Mouse (Mus musculus) stomach, embryonic 16.5 days (tissue): Measurements from ENCODE around the gene Lpp. TPM values are rescaled to one million over a fixed set of nuclear protein-coding genes. Genes with fewer than 3 reads are reported as not detected.

Experiments used
- ATAC-seq: fragments of 200-750 bp; cut with Nextera tagmentation; 2 replicates; pipeline ENCODE4 v1.8.0; 2017; ENCODE audit warnings: moderate number of reproducible peaks, moderate TSS enrichment; ENCODE audit not compliant: insufficient read depth, low FRiP score
- H3K27ac ChIP-seq: fragments of 300-500 bp; sonication (generic); 2 replicates; pipeline ENCODE4 v1.5.1; 2014; ENCODE audit warnings: low read length
- H3K27me3 ChIP-seq: fragments of 300-500 bp; sonication (generic); 2 replicates; pipeline ENCODE4 v1.6.1; 2014; ENCODE audit warnings: low read length, control low read depth, mixed read lengths; ENCODE audit not compliant: control insufficient read depth, insufficient read depth
- H3K36me3 ChIP-seq: fragments of 300-500 bp; sonication (generic); 2 replicates; pipeline ENCODE4 v1.6.1; 2014; ENCODE audit warnings: low read length; ENCODE audit not compliant: control insufficient read depth, insufficient read depth
- H3K4me1 ChIP-seq: fragments of 300-500 bp; sonication (generic); 2 replicates; pipeline ENCODE4 v1.6.1; 2014; ENCODE audit warnings: low read length, control low read depth, mixed read lengths; ENCODE audit not compliant: control insufficient read depth, insufficient read depth
- H3K4me2 ChIP-seq: fragments of 300-500 bp; sonication (generic); 2 replicates; pipeline ENCODE4 v1.6.1; 2014; ENCODE audit warnings: low read depth, low read length, mixed read lengths
- H3K4me3 ChIP-seq: fragments of 300-500 bp; sonication (generic); replicated peaks from 2 replicates; pipeline ENCODE4 v1.5.1; 2014; ENCODE audit warnings: mild to moderate bottlenecking, low read length
- H3K9ac ChIP-seq: fragments of 300-500 bp; sonication (generic); 2 replicates; pipeline ENCODE4 v1.6.1; 2014; ENCODE audit warnings: low read length
- H3K9me3 ChIP-seq: fragments of 300-500 bp; sonication (generic); replicated peaks from 2 replicates; pipeline ENCODE4 v1.6.1; 2016; ENCODE audit warnings: low read length, control low read depth; ENCODE audit not compliant: control insufficient read depth
- WGBS: fragments of 180-500 bp; shearing (Covaris S2); extraction: QIAGEN DNeasy Blood & Tissue Kit; methylation state at CpG from one replicate; pipeline ENCODE4 v1.1.7; 2014; 5-methylcytosine and 5-hydroxymethylcytosine counted together
- polyA plus RNA-seq: library from polyadenylated mRNA; unstranded; fragments of >200 nt; fragmentation: Nextera tagmentation; extraction: Ambion mirVana; gene quantifications from 2 replicates; pipeline ENCODE4 v1.2.1, GENCODE M21; 2015

Gene Lpp
- polyA plus RNA-seq, 1 experiment from 2014 or later = 79.4 TPM

DNA sequence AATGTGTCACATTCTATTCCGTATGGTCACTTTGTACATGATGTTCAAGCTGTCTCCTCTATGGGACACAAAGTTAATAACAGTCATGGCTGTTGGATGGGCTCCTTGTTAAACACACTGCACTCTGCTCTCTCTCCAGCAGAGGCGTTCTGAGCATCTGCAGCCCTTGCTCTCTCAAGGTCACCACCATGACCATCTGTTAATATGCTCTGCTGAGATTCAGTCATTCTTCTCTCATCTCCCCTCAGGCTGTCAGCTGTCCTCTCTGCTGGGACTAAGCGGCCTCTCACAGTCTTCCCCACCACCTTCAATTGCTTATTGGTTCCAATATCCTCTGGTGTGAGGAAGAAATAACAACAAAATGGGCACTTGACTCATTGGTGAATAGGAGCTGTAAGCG is 425.8 kb downstream of the Lpp start:
- no peak overlapping the region for H3K4me3 ChIP-seq
- 71% methylated on average over 4 of the region's 4 CpGs for WGBS

DNA sequence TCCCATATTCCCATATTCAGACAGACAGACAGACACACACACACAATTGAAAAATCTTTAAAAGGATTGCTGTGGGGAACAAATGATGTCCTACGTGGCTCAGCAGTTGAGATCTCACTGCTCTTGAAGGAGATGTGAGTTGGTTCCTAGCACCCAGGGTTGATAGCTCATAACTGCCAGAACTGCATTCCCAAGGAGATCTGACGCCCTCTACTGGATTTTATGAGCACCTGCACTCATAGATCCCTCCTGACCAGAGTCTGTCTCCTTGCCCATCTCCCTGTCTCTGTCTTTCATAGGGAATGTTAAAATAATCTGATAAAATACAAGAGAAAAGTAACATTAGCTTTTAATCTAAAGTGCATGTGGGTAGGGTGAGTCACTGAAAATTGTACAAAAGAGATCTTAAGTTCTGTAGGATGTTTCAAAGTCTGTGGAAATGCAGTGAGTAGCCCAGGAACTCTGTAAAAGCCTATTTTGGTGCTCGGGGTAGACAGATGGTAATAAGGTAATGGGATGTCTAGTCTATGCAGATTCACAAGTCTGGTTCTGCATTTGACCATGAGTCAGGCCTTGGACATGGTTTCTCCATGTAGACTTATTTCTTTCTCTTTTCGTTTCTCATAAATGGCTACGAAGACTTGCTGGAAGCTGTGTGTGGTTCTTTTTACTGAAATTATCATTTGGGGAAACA is 429.0 kb downstream of the Lpp start:
- H3K27ac ChIP-seq = no peak overlapping the region
- 88% methylated on average over 5 of the region's 5 CpGs for WGBS

More for the DNA sequence above, 425.8 kb downstream of the Lpp start:
- H3K9ac ChIP-seq = no peak overlapping the region
- H3K4me1 ChIP-seq = no peaks in the 10 kb centered on the region
- H3K36me3 ChIP-seq = no peaks in the 10 kb centered on the region
- H3K27ac ChIP-seq = no peak overlapping the region
- no peak overlapping the region for H3K4me2 ChIP-seq
- H3K9me3 ChIP-seq = no peaks in the 10 kb centered on the region
- no peak for ATAC-seq
- no peaks in the 10 kb centered on the region for H3K27me3 ChIP-seq

DNA sequence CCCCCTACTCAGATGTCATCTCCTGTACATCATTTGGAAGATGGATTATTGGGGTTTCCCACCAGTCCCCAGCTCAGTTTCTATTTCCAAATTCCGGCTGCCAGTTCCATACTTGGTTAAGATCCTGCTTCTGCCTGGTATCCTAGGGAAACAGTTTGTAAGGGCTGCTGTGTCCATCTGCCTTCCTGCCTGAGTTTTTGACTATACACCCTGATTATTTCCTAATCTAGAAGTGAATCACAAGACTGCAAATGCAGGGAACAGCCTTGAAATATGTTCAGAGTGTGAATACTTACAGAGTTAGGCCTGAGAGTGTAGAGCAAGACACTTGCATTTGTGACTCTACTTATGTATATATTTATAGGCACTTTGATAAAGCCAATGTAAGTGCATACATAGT is 429.6 kb downstream of the Lpp start:
- 94% methylated on average over 1 of the region's 1 CpGs for WGBS
- no peaks in the 10 kb centered on the region for H3K36me3 ChIP-seq

More for the DNA sequence above, 429.0 kb downstream of the Lpp start:
- no peak overlapping the region for H3K4me2 ChIP-seq
- no peak overlapping the region for H3K4me3 ChIP-seq
- no peaks in the 10 kb centered on the region for H3K27me3 ChIP-seq
- H3K9me3 ChIP-seq = no peaks in the 10 kb centered on the region
- peaks cover 4% of the 10 kb centered on the region; the same call in 1 of the 2 replicates for H3K4me1 ChIP-seq
- no peak overlapping the region for H3K9ac ChIP-seq
- ATAC-seq = no peak
- no peaks in the 10 kb centered on the region for H3K36me3 ChIP-seq

DNA sequence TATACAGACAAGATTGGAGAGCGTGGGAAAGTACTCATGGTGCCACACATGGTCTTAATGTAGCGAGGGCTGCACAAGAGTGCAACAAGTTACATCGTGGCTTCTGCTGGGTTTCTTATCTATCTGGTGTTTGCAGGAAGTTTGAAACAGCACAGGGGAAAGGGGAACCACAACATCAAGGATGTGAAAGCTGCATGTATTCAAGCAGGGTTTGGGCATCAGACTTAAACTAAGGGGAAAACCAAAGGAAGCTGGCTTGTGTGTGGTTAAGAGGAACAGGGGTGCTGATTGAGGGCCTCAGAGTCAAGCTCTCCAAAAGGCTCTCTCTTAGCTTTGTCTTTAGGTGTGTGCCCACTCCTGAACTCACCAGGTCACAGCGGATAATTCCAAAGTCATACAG is 433.1 kb downstream of the Lpp start:
- H3K4me2 ChIP-seq = no peak overlapping the region
- H3K9me3 ChIP-seq = no peaks in the 10 kb centered on the region
- no peak overlapping the region for H3K9ac ChIP-seq
- no peaks in the 10 kb centered on the region for H3K27me3 ChIP-seq
- no peak overlapping the region for H3K4me3 ChIP-seq
- no peak overlapping the region for H3K27ac ChIP-seq
- peaks cover 4% of the 10 kb centered on the region; the same call in 1 of the 2 replicates for H3K4me1 ChIP-seq
- ATAC-seq = no peak
- WGBS = 88% methylated on average over 4 of the region's 4 CpGs
- H3K36me3 ChIP-seq = no peaks in the 10 kb centered on the region

More for the DNA sequence above, 429.6 kb downstream of the Lpp start:
- ATAC-seq = no peak
- peaks cover 4% of the 10 kb centered on the region; the same call in 1 of the 2 replicates for H3K4me1 ChIP-seq
- no peak overlapping the region for H3K27ac ChIP-seq
- no peak overlapping the region for H3K9ac ChIP-seq
- H3K27me3 ChIP-seq = no peaks in the 10 kb centered on the region
- H3K4me2 ChIP-seq = no peak overlapping the region
- no peak overlapping the region for H3K4me3 ChIP-seq
- H3K9me3 ChIP-seq = no peaks in the 10 kb centered on the region

DNA sequence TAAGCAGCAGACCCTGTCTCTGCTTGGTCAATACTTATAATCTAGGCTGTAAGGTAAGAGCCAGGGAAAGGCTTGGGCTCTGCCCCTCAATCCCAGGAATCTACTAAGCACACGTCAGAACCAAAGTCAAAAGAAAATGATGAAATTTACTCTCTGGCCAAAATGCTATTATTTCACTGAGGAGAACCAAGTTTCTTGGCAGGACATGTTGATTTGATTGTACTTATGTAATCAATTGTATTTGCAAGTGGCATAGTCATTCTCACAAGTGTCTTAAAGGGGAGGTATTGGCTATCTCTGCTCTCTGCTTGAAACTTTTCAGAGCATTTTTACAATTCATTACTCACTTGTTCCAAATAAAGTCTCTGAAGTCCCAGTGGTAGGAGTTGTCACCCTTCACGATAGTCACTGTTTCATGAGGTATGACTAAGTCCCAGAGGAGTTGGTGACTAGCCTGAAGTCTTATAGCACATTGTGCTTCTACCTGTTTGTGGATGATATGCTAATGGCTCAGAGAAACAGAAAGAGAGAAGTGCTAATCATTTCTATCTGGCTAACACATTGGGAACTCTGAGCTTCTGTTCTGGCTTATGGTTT is 435.0 kb downstream of the Lpp start:
- Histone ChIP-seq H3K36me3 (no peaks in the 10 kb centered on the region), H3K4me3 (no peak overlapping the region), H3K27ac (no peak overlapping the region), H3K4me2 (no peak overlapping the region), H3K9me3 (no peaks in the 10 kb centered on the region), H3K27me3 (no peaks in the 10 kb centered on the region), H3K9ac (no peak overlapping the region), H3K4me1 (peaks cover 4% of the 10 kb centered on the region; the same call in 1 of the 2 replicates)
- ATAC-seq = no peak
- 71% methylated on average over 2 of the region's 2 CpGs for WGBS

DNA sequence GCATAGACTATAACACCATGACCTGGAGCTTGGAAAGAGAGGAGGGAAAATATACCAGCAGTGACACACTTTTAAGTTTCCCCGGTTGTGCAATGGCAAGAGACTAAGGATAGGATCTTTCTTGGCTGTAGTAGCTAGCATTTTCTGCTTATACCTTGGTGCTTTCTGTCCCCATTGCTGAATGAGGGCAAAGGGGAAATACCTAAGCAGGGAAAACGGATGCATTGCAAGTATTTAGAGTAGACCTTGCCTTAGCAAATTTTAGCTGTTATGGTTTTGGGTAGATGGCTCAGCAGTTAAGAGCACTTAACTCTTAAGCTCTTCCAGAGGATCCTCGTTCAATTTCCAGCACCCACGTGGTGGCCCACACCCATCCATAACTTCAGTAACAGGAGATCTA is 436.6 kb downstream of the Lpp start:
- H3K36me3 ChIP-seq = no peaks in the 10 kb centered on the region
- no peak overlapping the region for H3K27ac ChIP-seq
- no peak overlapping the region for H3K4me3 ChIP-seq
- H3K4me2 ChIP-seq = no peak overlapping the region
- whole genome bisulfite sequencing = 67% methylated on average over 4 of the region's 4 CpGs
- no peak for ATAC-seq
- no peak overlapping the region for H3K9ac ChIP-seq
- no peaks in the 10 kb centered on the region for H3K27me3 ChIP-seq
- no peaks in the 10 kb centered on the region for H3K9me3 ChIP-seq
- H3K4me1 ChIP-seq = peaks cover 4% of the 10 kb centered on the region; the same call in 1 of the 2 replicates

DNA sequence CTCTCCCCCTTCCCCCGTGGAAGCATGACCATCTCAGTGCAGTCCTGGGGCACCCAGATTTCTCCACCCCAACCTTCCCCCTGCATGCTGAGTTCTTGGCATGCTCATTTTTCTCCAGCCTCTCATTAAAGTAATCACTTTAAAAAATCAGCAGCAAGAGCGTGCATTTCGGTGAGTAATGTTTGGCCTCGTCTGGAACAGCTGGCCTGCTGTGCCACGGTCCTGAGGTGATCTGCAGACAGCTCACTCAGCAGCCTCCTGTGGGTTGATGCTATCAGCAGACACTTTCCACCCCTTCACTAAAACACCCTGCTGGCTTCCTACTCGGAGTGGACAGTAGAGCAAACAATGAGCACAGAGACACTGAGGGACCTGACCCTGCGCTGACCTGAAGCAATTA is 437.6 kb downstream of the Lpp start:
- Histone ChIP-seq H3K4me3 (no peak overlapping the region), H3K27ac (no peak overlapping the region), H3K9me3 (no peaks in the 10 kb centered on the region), H3K27me3 (no peaks in the 10 kb centered on the region), H3K4me2 (no peak overlapping the region), H3K9ac (no peak overlapping the region), H3K36me3 (no peaks in the 10 kb centered on the region), H3K4me1 (peaks cover 4% of the 10 kb centered on the region; the same call in 1 of the 2 replicates)
- WGBS = 40% methylated on average over 7 of the region's 7 CpGs
- no peak for ATAC-seq

DNA sequence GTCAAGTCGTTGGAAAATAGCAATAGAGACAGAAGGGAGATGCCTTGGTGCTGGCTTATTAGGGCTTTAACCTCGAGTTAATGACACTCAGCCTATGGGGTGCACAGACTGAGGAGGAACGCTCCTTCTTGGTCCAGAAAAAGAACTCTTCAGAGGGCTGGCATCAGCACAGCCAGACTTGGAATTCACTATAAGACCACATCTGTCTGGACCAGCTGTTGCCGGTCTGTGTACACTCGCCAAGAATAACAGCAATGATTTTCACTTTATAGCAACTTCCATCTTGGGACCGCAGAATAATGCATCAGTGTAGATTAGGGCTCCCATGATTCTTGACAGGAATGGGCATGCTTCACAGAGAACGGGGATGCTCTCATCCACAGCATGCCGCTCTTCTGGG is 439.9 kb downstream of the Lpp start:
- 65% methylated on average over 8 of the region's 8 CpGs for WGBS
- no peak for ATAC-seq
- Histone ChIP-seq H3K9ac (no peak overlapping the region), H3K9me3 (no peaks in the 10 kb centered on the region), H3K36me3 (no peaks in the 10 kb centered on the region), H3K4me3 (no peak overlapping the region), H3K27me3 (no peaks in the 10 kb centered on the region), H3K27ac (no peak overlapping the region), H3K4me1 (no peaks in the 10 kb centered on the region), H3K4me2 (no peak overlapping the region)

DNA sequence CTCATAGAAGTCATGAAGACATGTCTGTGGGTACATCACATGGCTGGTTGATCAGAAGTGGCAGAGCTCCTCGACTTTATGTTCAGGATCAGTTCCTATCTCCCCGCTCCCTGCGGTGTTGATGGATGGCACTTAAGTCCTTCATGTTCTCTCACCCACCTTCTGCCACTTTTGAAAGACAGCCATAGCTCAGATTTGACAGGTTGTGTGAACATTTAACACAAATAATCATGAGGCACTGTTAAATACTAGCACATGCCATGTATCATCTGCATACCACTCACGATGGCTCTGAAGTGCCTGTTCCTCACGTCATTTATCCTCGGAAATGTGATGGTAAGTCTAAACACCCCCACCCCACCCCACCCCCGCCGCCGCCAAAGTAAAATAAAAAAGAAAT is 441.2 kb downstream of the Lpp start:
- Histone ChIP-seq H3K4me3 (no peak overlapping the region), H3K4me2 (no peak overlapping the region), H3K9ac (no peak overlapping the region), H3K36me3 (no peaks in the 10 kb centered on the region), H3K4me1 (no peaks in the 10 kb centered on the region), H3K9me3 (no peaks in the 10 kb centered on the region), H3K27ac (no peak overlapping the region), H3K27me3 (no peaks in the 10 kb centered on the region)
- ATAC-seq = no peak
- WGBS = 78% methylated on average over 9 of the region's 9 CpGs
